Mouse (Mus musculus) midbrain, embryonic 11.5 days (tissue): ENCODE results near the gene Slc16a10. TPM values are rescaled to one million over a fixed set of nuclear protein-coding genes. Genes with fewer than 3 reads are reported as not detected.

Experiments
- ATAC-seq: fragments of 200-750 bp; cut with Nextera tagmentation; 2 replicates; pipeline ENCODE4 v1.8.0; 2017; ENCODE audit warnings: moderate TSS enrichment, moderate library complexity; ENCODE audit not compliant: low FRiP score
- DNase-seq: peaks from one replicate; pipeline ENCODE4 v3.0.0; 2015; ENCODE audit warnings: low spot score; ENCODE audit errors: missing footprints
- H3K27ac ChIP-seq: fragments of 300-500 bp; sonication (generic); 2 replicates; pipeline ENCODE4 v1.5.1; 2014; ENCODE audit warnings: low read depth, low read length
- H3K27me3 ChIP-seq: fragments of 300-500 bp; sonication (generic); 2 replicates; pipeline ENCODE4 v1.6.1; 2014; ENCODE audit warnings: mild to moderate bottlenecking, low read length, moderate library complexity, mixed read lengths; ENCODE audit not compliant: control insufficient read depth, insufficient read depth
- H3K36me3 ChIP-seq: fragments of 300-500 bp; sonication (generic); 2 replicates; pipeline ENCODE4 v1.6.1; 2014; ENCODE audit warnings: mild to moderate bottlenecking, low read length, moderate library complexity, mixed read lengths; ENCODE audit not compliant: control insufficient read depth, insufficient read depth
- H3K4me1 ChIP-seq: fragments of 300-500 bp; sonication (generic); 2 replicates; pipeline ENCODE4 v1.6.1; 2014; ENCODE audit warnings: low read length; ENCODE audit not compliant: control insufficient read depth, insufficient read depth
- H3K4me2 ChIP-seq: fragments of 300-500 bp; sonication (generic); 2 replicates; pipeline ENCODE4 v1.6.1; 2014; ENCODE audit warnings: mild to moderate bottlenecking, moderate library complexity
- H3K4me3 ChIP-seq: fragments of 300-500 bp; sonication (generic); 2 replicates; pipeline ENCODE4 v1.5.1; 2014; ENCODE audit warnings: low read depth, low read length
- H3K9ac ChIP-seq: fragments of 300-500 bp; sonication (generic); 2 replicates; pipeline ENCODE4 v1.6.1; 2014; ENCODE audit warnings: low read length
- H3K9me3 ChIP-seq: fragments of 300-500 bp; sonication (generic); 2 replicates; pipeline ENCODE4 v1.6.1; 2016; ENCODE audit warnings: low read length; ENCODE audit not compliant: control insufficient read depth
- WGBS: fragments of 180-500 bp; shearing (Covaris S2); extraction: QIAGEN DNeasy Blood & Tissue Kit; methylation state at CpG from one replicate; pipeline ENCODE4 v1.1.7; 2014; 5-methylcytosine and 5-hydroxymethylcytosine counted together
- polyA plus RNA-seq: library from polyadenylated mRNA; unstranded; fragments of >200 nt; fragmentation: Nextera tagmentation; extraction: Ambion mirVana; gene quantifications from 2 replicates; pipeline ENCODE4 v1.2.1, GENCODE M21; 2014

Gene Slc16a10
- polyA plus RNA-seq, 1 experiment from 2014 or later = 4.6 TPM

- DNase-seq (peak; percentile 56), ATAC-seq (no peak)
- no peak overlapping the region for H3K9ac ChIP-seq
- H3K4me3 ChIP-seq = no peak overlapping the region
- H3K36me3 ChIP-seq = no peaks in the 10 kb centered on the region
- H3K4me1 ChIP-seq = no peaks in the 10 kb centered on the region
- no peaks in the 10 kb centered on the region for H3K9me3 ChIP-seq
- H3K4me2 ChIP-seq = no peak overlapping the region
- 73% methylated on average over 4 of the region's 4 CpGs for WGBS
- no peaks in the 10 kb centered on the region for H3K27me3 ChIP-seq
- H3K27ac ChIP-seq = no peak overlapping the region
These were observed 17.5 kb downstream of the Slc16a10 start for GRCm38 (mm10) chr10:40124570-40124969.

DNA sequence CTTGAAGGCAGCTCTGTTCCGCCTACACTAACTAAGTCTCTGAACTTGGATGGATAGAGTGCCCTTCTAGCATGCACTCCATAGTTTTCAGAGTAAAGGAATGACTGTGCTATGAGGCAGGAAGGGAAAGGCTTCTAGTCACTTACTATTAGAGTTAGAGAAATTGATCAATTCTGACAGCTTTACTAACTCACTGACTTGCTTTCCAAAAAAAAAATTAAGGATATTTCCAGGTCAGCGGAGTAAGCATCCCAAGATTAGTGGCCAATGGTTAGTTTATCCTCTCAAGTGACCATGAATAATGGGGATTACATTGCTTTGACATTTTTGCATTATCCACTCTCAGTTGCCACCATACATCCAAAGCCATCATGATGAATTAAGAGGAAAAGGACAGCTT lies 18.0 kb downstream of the Slc16a10 start:
- 51% methylated on average over 2 of the region's 2 CpGs for WGBS
- no peak overlapping the region for H3K4me3 ChIP-seq
- H3K27ac ChIP-seq = no peak overlapping the region
- H3K9ac ChIP-seq = no peak overlapping the region
- DNase-seq (no peak), ATAC-seq (no peak)
- no peak overlapping the region for H3K4me2 ChIP-seq
- no peaks in the 10 kb centered on the region for H3K9me3 ChIP-seq
- H3K4me1 ChIP-seq = no peaks in the 10 kb centered on the region
- no peaks in the 10 kb centered on the region for H3K36me3 ChIP-seq
- H3K27me3 ChIP-seq = no peaks in the 10 kb centered on the region

DNA sequence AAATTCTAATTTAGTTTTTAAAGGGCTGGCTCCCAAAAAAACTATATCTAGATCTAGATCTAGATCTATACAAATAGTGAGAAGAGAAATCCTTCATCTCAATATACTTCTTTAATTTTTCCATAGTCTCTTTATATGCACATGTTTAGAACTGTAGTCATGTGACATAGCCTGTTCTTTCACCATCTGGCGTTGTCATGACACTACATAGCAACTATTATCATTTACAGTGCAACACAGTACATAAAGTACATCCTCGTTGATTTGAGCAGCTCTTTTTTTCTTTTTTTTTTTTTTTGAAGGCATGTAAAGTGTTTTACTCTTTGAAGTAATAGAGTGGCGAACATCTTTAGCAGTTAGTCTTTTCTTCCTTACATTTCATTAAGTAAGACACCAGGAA lies 22.6 kb downstream of the Slc16a10 start:
- H3K9ac ChIP-seq = no peak overlapping the region
- H3K27ac ChIP-seq = no peak overlapping the region
- H3K9me3 ChIP-seq = no peaks in the 10 kb centered on the region
- no peaks in the 10 kb centered on the region for H3K36me3 ChIP-seq
- H3K4me3 ChIP-seq = no peak overlapping the region
- H3K4me2 ChIP-seq = no peak overlapping the region
- 85% methylated on average over 3 of the region's 3 CpGs for WGBS
- DNase-seq = no peak
- no peaks in the 10 kb centered on the region for H3K4me1 ChIP-seq
- no peak for ATAC-seq
- no peaks in the 10 kb centered on the region for H3K27me3 ChIP-seq

DNA sequence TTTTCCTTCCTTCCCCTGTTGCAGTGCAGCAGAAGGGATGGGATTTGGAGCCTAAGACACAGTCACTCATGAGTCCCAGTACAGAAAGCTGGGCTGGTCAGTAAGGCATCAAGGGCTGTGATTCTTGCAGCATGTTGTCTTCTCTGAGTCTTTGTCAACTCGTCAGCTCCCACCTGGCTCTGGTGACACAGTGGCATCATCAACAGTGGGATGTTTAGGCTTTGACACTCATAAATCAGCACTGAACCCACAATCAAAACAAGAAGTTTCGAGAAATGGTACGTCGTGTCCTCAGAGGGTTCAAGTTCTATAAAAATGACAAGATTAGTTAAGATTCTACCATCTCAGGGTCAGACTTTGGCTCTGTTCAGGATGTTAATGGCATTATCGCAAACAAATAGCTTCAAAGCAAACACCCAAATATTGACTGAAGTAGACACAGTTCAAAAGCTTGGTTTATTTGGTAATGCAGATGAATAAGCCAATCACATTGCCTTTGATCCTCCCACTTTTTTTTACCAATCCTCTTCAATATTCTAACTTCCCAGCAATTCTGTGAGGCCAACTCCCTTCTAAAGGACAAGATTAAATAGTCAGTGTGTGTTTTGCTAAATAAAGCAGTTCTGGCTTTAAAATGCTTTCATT lies 23.2 kb downstream of the Slc16a10 start:
- Histone ChIP-seq H3K4me3 (no peak overlapping the region), H3K4me2 (no peak overlapping the region), H3K4me1 (no peaks in the 10 kb centered on the region), H3K9ac (no peak overlapping the region), H3K27ac (no peak overlapping the region), H3K27me3 (no peaks in the 10 kb centered on the region), H3K9me3 (no peaks in the 10 kb centered on the region), H3K36me3 (no peaks in the 10 kb centered on the region)
- 88% methylated on average over 5 of the region's 5 CpGs for whole genome bisulfite sequencing
- ATAC-seq (no peak), DNase-seq (no peak)

GRCm38 (mm10) chr10:40113517-40114085 lies 28.5 kb downstream of the Slc16a10 start:
- H3K4me3 ChIP-seq = no peak overlapping the region
- no peaks in the 10 kb centered on the region for H3K9me3 ChIP-seq
- no peak for ATAC-seq
- H3K4me2 ChIP-seq = no peak overlapping the region
- no peak overlapping the region for H3K27ac ChIP-seq
- no peak for DNase-seq
- no peaks in the 10 kb centered on the region for H3K4me1 ChIP-seq
- WGBS = 87% methylated on average over 7 of the region's 7 CpGs
- H3K36me3 ChIP-seq = no peaks in the 10 kb centered on the region
- no peak overlapping the region for H3K9ac ChIP-seq
- no peaks in the 10 kb centered on the region for H3K27me3 ChIP-seq

DNA sequence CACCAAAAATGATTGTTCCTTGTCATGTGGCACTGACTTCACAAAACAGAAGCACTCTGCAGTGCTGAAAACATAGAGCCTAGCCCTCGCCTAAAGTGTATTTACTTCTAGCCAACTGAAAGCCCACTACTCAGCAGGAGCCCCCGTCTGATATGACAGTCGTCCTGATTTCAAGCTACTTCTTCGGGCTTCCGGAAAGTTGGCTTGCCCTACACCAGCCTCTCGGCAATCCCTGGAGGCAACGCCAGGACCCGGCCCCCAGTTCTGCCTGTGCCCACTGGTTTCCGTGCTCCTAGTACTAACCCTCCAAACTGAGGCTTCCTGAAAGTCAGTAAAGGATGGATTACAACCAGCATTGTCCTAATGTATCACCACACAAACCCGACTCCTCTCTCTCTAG lies 29.8 kb downstream of the Slc16a10 start:
- no peak overlapping the region for H3K4me2 ChIP-seq
- no peak overlapping the region for H3K9ac ChIP-seq
- H3K9me3 ChIP-seq = no peaks in the 10 kb centered on the region
- no peak overlapping the region for H3K27ac ChIP-seq
- WGBS = 85% methylated on average over 10 of the region's 10 CpGs
- DNase-seq = no peak
- no peaks in the 10 kb centered on the region for H3K36me3 ChIP-seq
- H3K27me3 ChIP-seq = no peaks in the 10 kb centered on the region
- no peak for ATAC-seq
- H3K4me1 ChIP-seq = no peaks in the 10 kb centered on the region
- H3K4me3 ChIP-seq = no peak overlapping the region

DNA sequence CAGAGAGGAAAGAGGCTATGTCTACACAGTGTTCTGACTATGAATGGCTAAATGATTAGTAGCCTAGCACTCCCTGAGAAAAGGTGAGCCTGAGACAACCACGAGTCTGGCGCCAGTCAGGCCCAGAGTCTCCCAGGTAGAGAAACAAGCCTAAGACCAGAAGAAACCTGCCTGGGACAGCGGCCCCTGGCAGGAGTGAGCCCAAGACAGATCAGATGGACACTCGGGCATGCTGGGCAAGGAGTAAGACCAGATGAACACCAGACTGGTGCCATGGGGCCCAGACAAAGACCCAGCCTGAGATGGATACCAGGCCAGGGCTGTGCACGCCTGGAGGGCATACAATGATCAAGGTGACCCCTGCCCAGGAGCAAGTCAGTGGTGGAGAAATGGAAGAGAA lies 32.5 kb downstream of the Slc16a10 start:
- H3K4me2 ChIP-seq = no peak overlapping the region
- no peaks in the 10 kb centered on the region for H3K27me3 ChIP-seq
- no peaks in the 10 kb centered on the region for H3K4me1 ChIP-seq
- H3K9me3 ChIP-seq = no peaks in the 10 kb centered on the region
- H3K36me3 ChIP-seq = no peaks in the 10 kb centered on the region
- WGBS = 90% methylated on average over 5 of the region's 5 CpGs
- H3K27ac ChIP-seq = no peak overlapping the region
- no peak for DNase-seq
- H3K9ac ChIP-seq = no peak overlapping the region
- ATAC-seq = no peak
- no peak overlapping the region for H3K4me3 ChIP-seq

GRCm38 (mm10) chr10:40108992-40109391 lies 33.1 kb downstream of the Slc16a10 start:
- H3K9me3 ChIP-seq = no peaks in the 10 kb centered on the region
- DNase-seq = no peak
- H3K4me3 ChIP-seq = no peak overlapping the region
- ATAC-seq = no peak
- H3K36me3 ChIP-seq = no peaks in the 10 kb centered on the region
- no peaks in the 10 kb centered on the region for H3K27me3 ChIP-seq
- H3K27ac ChIP-seq = no peak overlapping the region
- no peak overlapping the region for H3K9ac ChIP-seq
- no peaks in the 10 kb centered on the region for H3K4me1 ChIP-seq
- H3K4me2 ChIP-seq = no peak overlapping the region
- 90% methylated on average over 8 of the region's 8 CpGs for WGBS

DNA sequence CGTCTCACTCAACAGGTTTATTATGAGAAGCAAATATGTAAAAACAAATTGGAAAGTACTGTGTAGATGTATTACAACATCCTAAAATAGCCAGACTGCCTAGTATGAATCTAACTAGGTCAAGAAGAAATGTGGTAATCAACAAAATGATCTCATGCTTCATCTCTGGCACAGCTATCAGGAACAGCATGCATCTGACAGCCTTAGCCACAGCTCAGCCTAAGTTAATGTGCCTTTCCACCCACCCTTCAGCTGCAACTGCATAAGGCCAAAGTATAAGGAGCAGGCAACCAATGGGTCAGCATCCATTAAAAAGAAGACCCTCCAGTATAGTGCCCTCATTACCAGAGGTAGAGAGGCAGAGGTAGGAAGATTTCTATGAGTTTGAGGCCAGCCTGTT lies 34.1 kb downstream of the Slc16a10 start:
- Histone ChIP-seq H3K27me3 (no peaks in the 10 kb centered on the region), H3K4me1 (no peaks in the 10 kb centered on the region), H3K4me3 (no peak overlapping the region), H3K27ac (no peak overlapping the region), H3K9me3 (no peaks in the 10 kb centered on the region), H3K36me3 (no peaks in the 10 kb centered on the region), H3K9ac (no peak overlapping the region), H3K4me2 (no peak overlapping the region)
- DNase-seq (no peak), ATAC-seq (no peak)
- 88% methylated on average over 1 of the region's 1 CpGs for WGBS
